Mouse (Mus musculus) lung, postnatal 25 days (tissue): ENCODE data around the gene Zpbp2.

Source experiments
- DNase-seq: peaks from one replicate; pipeline ENCODE4 v3.0.0; 2022; ENCODE audit warnings: low spot score

The Zpbp2 gene

DNA sequence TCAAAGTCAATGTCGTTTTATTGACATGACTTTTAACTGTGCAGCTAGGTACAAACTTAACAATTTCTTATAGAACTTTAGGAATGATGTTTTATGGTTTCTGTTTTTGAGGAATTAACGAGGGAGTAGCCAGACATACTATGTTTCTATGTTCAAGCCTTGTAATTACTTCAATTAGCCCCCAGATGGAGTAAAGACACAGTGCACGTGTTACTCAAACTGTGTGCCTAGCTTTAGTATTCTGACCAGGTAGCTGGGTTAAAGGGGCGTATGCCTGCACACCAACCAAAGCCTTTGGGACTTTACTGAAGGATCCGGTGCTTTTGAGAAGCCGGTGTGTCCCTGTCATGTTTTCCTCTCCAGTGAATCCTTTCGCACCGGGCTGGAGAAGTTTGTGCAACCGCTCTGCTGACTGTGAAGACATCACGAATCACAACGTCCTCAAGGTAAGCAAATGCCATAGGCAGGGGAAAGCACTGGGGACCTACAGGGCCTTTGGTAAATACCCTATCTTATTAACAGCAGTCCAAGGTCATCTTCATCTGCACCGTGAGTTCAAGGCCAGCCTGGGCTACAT lies 4.3 kb downstream of the Zpbp2 start:
- no peak for DNase-seq

DNA sequence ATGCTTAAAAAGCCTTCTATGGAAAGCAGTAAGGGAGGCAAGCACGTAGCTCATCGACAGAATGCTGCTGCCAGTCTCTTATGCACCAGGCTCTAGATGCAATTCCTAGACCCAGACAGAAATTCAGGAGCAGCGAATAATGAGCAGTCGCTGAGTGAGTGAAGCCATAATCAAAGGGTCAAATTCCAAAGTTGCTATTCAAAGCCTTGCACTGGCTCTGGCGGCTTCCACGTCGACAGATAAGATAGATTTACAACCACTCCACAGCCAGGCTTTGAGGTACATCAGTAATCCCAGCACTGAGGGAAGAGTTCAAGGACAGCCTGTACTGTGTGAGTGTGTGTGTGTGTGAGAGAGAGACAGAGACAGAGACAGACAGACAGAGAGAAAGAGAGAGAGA lies 10.0 kb downstream of the Zpbp2 start:
- no peak for DNase-seq

DNA sequence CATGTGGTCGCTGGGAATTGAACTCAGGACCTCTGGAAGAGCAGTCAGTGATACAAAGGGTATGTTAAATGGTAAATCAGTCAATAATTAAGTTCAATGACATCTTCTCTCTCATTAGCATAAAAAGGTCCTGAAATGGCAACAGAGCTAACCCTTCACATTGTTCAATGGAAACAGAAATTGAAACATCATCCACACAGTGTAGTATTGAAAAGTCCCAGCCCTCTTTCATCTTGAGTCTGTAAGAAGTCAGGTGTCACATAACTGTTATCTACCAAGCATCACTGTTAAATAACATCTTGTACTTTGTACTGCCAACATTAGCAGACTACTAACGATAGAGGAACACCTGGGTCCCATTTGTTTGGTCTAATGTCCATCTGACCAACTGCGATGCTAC lies 12.1 kb downstream of the Zpbp2 start:
- no peak for DNase-seq

DNA sequence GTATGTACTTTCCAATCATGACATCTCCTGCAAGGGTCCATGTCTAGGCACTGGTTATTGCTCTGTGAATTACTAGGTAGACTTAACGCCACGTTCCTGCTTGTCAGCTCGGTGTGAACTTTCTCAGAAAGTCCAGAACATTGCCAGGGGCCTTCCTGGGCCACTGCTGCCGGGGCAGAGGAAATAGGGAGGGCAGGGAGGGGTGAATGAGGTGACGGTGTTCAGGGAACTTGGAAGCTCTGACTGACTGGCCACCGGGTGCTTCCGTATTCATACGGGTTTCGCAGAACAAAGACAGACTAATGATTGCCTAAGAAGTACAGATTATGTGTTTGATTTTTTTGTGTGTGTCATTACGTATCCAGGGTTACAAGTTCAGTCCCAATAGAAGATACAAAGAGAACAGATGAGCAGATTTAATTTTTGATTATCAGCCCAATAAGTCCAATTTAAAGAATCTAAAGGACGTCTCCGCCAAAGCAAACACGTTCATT lies 13.1 kb downstream of the Zpbp2 start:
- no peak for DNase-seq

DNA sequence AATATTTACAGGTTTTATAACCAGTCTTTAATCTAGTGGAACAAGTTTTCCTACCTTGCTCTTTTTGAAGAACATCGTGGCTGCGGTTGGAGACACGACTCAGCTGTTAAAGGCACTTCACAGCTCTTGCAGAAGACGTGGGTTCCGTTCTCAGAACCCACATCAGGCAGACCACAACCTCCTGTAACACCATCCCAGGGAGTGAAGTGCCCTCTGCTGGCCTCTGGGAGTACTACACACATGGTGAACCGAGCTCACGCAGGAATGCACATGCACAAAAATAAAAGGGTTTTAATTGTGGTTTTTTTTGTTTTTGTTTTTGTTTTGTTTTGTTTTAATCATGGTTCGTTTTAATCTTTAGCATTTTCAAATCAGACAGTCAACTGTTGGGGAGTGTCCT lies 17.4 kb downstream of the Zpbp2 start:
- no peak for DNase-seq

DNA sequence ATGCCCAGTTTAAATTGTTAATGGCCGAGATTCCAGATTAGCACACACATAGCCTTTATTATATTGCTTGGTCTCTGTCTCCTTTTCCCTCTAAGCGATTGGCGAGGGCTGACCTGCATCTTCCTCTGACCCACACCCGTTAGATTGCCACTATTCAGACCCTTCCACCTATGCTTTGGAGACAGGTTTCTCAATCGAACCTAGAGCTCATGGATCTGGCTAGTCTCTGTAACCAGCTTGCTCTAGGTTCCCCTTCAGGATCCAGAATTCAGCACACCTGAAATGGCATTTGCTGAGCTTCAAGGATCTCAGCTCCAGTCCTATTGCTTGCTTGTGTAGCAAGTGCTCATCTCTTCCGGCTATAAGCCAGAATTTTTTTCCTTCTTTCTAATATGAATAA lies 18.6 kb downstream of the Zpbp2 start:
- no peak for DNase-seq

DNA sequence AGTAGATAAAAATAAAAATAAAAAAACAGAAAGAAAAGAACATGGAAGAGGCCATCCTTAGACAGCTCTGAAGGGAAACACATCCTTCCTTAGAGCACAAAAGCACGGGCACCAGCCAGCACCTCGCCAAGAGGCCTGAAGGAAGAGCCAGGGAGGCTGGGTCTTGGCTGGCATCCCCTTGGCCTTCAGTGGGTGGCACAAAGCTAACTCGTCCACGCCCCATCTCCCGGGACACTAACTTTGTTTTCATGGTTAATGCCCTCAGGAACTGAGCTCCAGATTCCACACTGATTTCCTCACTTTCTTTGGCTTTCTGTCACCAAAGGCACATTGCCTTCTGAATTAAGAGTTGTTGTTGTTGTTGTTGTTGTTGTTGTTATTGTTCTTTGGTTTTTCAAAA lies 26.9 kb downstream of the Zpbp2 start:
- no peak for DNase-seq

DNA sequence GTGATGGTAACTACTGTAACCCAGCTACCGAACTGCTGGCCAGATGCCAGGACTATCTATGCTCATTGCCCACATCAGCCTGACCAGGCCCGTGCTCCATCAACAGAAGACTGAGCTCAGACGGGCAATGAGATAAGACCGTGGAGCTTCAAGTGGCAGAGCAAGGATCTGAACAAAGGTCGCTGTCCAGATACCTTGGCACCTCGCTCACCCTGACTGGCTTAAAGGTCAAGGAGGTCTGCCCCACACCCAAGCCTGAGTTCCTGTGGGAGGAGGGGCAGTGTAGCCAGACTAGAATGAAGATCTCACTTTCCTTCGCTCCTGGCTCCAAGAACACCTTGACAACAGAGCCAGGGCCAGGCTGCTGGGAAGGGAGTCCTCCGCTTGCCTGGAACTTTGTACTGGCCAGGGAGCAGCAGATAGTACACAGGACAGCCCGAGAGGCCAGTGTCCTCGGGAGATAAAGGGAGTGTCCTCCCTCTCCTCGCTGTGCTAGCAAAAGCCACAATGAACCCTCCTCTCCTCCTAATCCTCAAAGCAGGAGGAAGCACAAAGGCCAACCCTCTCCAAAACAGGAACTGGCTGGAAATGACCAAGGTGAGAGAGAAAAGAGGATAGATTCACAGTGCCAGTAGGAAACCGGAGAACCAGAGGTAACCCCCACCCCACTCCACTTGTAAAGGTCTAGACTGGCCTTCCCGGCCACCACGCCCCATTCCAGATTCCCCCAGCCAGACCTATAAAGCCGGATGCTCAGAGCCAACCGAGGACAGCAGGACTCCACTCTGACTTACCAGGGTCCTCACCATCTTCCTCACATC lies 29.6 kb downstream of the Zpbp2 start:
- no peak for DNase-seq

DNA sequence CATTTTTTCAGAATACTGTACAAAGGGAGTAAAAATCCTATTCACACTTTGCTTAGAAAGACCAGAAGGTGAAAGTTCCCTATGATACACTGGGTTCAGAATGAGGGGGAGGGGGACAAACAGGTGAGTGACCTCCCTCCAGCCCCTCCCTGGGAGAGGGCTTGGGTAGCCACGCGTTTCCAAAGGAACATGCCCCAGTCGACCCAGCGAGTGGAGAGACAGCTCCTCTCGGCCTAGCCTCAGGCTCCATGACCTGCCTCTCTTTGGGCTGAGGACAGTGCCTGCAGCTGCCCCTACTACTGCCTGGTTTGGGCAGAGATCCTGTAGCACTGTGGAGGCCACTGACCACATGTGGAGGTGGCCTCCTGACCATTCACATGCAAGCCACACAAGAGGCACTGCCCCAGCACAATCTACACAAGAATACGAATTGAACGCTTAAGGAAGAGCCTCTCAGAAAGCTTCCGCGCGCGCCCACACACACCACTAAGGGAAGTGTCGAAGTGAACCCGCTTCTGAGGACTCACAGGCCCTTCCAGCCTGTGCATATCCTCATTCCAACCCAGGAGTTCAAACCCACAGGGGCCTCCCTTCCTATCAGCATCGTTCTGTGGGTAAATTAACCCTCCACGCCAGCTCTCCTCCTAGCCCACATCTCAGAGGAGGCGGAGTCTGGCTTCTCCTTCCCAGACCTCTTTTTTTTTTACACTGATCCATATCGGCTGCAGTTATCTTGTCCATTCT lies 30.6 kb downstream of the Zpbp2 start:
- no peak for DNase-seq

DNA sequence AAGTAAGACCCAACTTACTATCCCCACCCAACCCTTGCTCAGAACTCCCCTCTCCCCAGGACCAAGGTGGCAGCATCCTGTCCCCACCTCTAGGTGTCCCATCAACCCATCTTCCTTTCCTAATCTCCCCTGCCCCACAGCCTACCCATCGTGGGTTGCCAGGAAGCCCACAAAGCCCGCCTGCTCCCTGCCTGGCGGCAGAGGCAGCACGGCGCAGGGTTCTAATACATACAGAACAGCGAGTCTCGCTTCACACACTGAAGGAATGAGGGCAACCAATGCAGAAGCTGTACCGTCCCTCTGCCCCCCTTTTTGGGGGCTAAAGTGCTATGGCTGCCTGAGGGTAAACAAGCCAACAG lies 31.1 kb downstream of the Zpbp2 start:
- DNase-seq = no peak

DNA sequence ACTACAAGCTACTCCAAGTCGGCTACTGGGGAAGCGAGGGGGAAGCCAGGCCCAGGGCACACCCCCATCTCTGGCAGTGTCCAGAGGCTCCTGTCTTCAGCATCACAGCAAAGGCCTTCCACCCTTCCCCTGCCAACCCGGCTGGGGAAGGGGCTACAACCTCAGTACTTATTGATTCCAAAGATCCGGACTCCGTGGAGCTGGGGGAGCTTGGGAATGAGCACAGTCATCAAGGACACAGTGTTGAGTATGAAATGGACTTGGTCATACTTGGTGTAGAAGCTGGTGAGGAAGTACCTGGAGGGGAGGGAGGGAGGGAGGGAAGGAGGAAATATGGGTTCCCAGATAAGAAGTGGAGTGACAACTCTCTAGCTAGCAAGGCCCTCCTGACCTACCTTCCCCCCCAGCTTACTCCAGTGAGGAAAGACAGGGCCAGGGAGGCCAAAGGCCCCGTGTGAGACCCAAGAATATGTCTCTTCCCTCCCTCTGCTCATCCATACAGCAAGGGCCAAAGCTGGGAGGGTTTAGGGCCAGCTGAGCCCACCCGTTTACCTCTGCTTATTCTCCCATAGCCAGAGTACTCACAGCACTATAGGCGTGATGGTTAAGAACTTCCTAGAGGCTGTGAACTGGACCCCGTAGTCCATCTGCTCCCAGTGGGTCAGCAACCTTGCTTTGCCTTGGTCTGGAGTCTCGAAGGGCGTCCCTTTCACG lies 31.8 kb downstream of the Zpbp2 start:
- DNase-seq = no peak

DNA sequence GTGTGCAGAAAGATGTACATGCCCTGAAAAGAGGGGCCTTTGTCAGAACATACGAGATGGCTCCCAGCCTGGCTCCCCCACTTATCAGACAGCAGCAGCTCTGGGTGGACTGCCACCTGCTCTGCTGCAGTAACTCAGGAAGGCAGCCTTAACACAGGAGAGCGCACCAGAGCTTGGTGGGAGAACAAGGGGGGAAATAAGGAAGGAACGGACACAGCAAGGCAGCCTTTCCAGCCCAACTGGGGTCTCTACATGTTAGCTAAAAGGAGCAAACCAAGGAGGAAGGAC lies 32.3 kb downstream of the Zpbp2 start:
- DNase-seq = no peak

DNA sequence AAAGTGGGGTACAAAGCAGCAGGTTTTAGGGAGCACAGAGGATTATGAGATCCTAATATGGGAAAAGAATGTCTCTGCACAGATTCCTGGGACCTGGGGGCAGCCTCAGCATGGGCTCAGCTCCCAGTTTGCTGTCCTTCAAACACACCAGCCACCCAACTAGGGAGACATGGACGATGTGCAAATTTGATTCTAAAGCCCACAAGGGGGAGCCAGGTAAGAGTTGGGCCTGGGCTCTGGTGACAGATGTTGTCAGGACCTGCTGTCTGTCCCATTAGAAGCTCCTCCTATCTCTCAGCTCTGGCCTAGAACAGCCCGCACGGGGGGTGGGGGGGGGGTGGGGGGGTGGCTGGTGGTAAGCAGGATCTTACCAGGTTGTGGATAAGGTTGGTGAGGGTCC lies 32.7 kb downstream of the Zpbp2 start:
- no peak for DNase-seq

DNA sequence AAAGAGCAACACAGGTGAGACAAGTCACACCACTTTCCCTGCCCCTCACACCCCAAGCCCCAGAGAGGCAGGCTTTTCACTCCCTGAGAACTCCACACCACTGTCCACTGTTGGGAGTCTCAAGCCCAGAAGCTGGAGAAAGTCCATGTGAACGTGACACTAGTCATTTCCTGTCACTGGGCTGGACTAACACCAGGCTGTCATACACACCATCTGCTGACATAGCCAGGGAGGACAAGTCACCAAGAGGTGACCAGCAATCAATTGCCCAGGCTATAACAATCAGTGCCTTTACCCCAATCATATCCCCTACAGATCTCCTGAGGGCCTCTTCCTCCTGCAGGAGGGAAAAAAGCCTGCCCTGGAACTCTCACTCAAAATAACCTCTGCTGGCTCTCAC lies 33.2 kb downstream of the Zpbp2 start:
- no peak for DNase-seq

DNA sequence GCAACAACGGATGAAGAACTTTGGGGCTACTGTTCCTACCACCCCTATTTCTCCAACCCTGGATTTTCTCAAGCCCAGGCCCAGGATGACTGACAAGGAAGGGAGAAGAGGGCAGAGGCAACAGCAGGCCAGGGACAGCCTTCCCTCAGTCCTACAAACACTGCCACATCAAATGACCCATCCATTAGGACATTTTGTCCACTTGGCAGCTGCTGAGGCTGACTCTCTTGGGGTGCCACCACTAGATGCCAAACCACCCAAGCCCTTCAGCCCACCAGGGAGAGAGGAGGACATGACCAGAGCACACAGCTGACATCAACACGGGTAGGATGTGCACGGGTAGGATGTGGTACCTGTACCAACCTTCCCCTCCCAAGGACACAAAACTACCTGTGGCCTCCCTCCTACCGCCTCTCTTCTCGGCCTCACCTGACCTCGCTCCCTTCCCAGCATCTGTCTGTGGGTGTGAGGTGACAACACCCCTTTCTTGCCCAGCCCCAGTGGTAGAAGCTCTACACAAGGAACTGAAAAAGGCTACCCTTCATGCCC lies 33.8 kb downstream of the Zpbp2 start:
- no peak for DNase-seq

DNA sequence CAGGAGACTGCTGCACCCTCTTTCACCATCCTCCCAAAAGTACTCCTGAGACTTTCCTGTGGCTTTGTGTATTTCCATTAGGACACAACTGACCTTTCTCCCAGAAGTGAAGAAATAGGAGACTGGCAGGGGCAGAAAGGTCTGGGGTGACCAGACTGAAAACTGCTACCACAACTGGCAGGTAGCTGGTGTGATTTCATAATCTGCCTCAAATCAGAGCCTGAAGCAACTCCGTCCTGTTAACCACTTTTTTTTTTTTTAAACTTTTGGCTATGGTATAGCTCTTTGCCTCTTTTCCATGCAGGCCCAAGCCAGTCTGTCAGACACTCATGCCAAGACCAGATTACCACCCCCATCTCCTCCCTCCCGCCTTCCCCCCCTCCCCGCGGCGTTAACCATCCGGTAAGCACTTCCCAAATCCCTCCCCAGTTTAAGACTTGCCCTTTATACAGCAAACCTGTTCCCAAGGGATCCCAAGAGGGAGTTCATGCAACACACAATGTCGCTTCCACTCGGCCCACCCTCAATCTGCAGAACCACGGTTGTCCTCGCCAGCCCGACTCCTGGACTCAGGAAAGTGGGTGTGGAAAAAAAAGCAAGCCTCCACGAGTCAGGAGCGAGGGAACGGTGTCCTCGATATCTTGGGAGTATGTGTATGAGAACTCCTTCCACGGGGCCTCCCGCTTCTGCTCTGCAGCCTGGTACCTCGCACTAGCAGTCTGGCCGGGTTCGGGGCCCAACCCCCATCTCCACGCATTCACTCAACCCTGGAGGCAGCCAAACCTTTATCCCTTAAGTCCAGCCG lies 35.4 kb downstream of the Zpbp2 start:
- no peak for DNase-seq

DNA sequence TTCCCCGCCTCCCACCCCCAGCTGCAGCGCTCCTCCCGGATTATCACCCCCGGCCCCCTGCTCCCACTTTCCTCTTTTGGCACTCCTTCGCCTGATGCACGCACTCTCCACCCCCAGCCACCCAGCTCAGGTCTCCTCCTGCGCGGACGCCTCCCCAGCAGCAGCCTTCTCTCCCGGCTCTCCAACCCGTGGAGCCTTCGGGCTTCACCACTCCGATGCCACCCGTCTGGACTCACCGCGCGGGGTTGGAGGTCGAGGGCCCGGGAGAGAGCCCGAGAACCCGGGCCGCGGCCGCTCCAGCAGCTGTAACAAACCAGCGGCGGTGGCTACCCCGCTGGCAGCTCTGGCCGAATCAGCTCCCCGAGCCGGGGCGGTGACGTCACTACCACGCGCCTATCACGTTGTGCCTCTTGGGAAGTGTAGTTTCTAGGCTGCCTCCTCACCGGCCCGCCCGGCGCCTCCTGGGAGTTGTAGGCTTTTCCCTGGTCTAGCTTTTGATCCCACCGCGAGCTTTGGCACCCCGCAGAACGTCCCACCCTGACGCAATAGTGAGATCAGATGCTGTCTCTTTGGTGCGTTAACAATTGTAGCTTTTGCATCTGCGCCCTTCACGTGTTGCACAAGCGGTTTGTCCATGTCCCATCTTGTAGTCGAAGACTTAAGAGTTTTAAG lies 36.1 kb downstream of the Zpbp2 start, which contains the start of gene Ormdl3:
Ormdl3 (minus strand) TSS at position 477 of the 672 bp plus-strand sequence.
- peak; percentile 99 for DNase-seq

DNA sequence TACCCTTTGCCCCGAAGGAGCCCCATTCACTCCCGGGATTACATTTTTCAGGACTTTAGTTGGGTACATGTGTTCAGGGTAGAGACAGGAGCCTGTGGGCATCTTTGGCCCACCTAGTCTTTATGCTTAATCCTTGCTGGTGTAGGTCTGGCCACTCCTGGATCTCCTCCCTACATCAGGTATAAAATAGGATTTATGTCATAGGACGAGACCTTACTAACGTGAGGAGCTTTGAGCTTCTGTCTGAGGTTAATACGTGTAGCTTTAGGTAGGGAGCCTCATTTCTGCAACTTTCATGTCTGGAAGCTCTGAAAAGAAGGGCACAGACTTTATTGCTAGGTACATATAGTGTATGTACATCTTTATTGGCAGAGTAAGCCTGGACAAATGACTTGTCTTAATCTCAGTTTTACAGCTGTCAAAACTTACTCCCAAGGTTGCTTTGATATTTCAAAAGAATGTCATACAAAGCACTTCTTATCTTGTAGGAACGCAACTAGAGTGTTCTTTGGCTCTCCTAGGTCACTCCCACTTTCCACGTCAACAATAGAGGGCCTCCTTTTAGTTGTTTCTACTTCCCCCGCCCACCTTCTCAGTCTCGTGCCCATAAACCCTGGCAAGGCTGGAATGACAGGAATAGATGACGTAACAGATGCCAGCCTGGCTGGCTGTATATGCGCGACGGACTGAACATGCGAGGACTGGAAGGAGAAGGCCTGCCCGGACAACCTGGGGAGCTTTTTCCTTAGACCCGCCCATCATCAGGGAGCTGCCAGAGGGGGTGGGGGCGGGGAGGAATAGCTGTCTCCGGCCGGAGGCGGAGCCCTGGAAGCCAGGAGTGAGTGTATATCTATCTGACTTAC lies 37.0 kb downstream of the Zpbp2 start:
- DNase-seq = peak; percentile 95

DNA sequence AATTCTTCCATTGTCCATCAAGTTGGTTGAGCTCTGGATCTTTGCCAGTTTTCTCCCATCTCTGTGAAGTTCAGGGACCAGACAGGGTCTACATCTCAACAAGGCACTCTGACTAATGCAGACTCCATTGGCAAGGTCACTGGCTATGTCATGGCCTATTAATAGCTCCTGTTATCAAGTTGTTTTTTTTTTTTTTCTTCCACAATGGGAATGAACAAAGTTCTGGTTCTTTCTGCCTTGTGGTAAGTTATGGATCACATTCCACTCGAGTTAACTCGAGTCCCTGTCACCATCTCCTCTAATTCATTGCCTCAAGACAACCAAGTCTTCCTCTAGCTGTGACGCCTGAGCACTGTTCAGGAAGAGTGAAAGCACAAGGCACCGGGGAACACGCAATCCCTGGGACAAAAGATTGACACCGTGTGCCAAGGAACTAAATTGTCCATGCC lies 38.0 kb downstream of the Zpbp2 start:
- DNase-seq = no peak

DNA sequence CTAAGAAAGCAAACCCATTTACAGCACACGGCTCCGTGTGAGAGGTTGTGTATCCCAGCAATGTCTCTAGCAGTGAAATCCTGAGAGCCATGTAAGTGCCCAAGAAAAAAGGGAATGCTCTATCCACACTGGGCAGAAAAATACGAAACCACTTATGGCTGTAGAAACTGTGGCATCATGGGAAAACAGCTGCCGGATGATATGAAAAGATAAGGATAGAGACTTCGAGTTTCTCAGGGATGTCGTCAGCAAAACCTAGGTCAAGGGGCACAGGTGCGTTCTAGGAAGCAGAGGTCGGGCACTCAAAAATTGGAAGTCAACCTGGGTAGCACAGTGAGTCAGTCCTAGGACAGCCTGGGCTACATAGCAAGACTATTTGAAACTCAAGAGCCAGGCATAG lies 38.4 kb downstream of the Zpbp2 start:
- DNase-seq = no peak
